Comparison of ENCODE assay signal across 8 mouse cellular contexts in the genomic region with DNA sequence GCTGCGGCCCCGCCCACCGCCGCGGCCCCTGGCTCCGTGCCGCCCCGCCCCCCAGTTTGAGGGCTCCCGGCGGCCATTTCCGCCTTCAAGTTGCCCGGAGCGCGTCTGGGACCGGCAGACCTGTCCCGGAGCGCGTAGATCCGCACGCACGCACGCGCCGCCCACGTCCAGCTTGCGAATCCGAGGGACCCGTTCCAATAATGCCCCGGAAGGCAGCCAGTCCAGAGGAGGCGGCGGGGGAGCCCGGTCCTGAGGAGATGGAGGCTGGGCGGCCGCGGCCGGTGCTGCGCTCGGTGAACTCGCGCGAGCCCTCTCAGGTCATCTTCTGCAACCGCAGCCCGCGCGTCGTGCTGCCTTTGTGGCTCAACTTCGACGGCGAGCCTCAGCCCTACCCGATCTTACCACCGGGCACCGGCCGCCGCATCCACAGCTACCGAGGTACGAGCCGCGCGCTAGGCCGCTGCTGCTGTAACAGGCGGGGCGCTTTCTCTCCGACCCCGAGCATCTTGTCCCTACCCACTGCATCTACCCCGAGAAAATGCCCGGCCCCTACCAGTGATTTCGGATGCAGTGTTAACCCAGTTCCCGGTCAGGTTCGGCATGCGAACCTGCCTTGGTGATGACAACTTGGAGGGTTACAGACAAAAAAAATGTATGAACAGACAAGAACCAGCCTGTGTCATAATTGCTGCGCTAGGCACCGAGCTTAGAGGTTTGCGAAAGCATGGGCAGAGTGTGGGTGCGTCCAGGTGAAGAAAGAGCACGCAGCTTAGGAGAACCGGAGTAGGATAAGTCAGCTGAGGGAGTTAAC. TPM values are rescaled to one million over a fixed set of nuclear protein-coding genes. Genes with fewer than 3 reads are reported as not detected.
DNase-seq lines count a peak whose midpoint lies in the region; ATAC-seq and TF ChIP-seq lines count a peak whose summit lies in the region.

Vhl (plus strand) TSS at position 19 of the 811 bp plus-strand sequence.

- intact Hi-C loops in heart, postnatal 36 days (cut with DNase I), result loop anchor here (2.0 to 5.0 kb wide), 2 partner anchors 19 to 142 kb away; partner anchors contain the start of genes Brk1 and Creld1

- H3K4me3 ChIP-seq in ES-E14 (ENCODE audit: insufficient read depth in 1 of 2, low read depth in 1 of 2, low read length in 2 of 2, poor library complexity in 1 of 2, severe bottlenecking in 1 of 2), result peak within 1 kb of the TSS; percentile 87 to 88
- peak within 1 kb of the TSS; percentile 70 for H3K4me3 ChIP-seq in cerebellum, adult 2 months (replicated peaks; ENCODE audit: insufficient read depth, low read depth, low read length)
- peak within 1 kb of the TSS; percentile 66 for H3K4me3 ChIP-seq in forebrain, postnatal 0 days (ENCODE audit: low read depth, low read length)
- H3K4me3 ChIP-seq in lung, embryonic 16.5 days (ENCODE audit: low read length), result peak within 1 kb of the TSS; percentile 80

- H3K36me3 ChIP-seq in ES-E14 (ENCODE audit: control insufficient read depth, insufficient read depth, low read length, poor library complexity, severe bottlenecking), result peaks cover 6% of the 10 kb centered on the region
- H3K36me3 ChIP-seq in forebrain, postnatal 0 days (ENCODE audit: insufficient read depth), result peaks cover 12% of the 10 kb centered on the region
- H3K36me3 ChIP-seq in lung, embryonic 16.5 days (ENCODE audit: control insufficient read depth, insufficient read depth, low read length), result peaks cover 5% of the 10 kb centered on the region

- TF ChIP-seq POLR2A in cerebellum, adult 2 months (IDR thresholded peaks at IDR 0.05; ENCODE audit: borderline replicate concordance, insufficient read depth, low read length), result 0 out of 2 replicates have a peak, but pooled peaks have one; percentile 31

- no peaks in the 10 kb centered on the region for H3K9me3 ChIP-seq in ES-E14 (ENCODE audit: control insufficient read depth, insufficient read depth, low read depth, low read length)
- no peaks in the 10 kb centered on the region for H3K9me3 ChIP-seq in forebrain, postnatal 0 days (ENCODE audit: low read length)
- H3K9me3 ChIP-seq in lung, embryonic 16.5 days (ENCODE audit: control insufficient read depth, low read length), result no peaks in the 10 kb centered on the region

- no peaks in the 10 kb centered on the region for H3K4me1 ChIP-seq in ES-E14 (ENCODE audit: control insufficient read depth in 2 of 2, insufficient read depth in 2 of 2, low read length in 2 of 2, poor library complexity in 1 of 2)
- H3K4me1 ChIP-seq in cerebellum, adult 2 months (ENCODE audit: control insufficient read depth, insufficient read depth, low read length), result no peaks in the 10 kb centered on the region
- peaks cover 12% of the 10 kb centered on the region for H3K4me1 ChIP-seq in forebrain, postnatal 0 days (ENCODE audit: insufficient read depth)
- H3K4me1 ChIP-seq in lung, embryonic 16.5 days (replicated peaks; ENCODE audit: control insufficient read depth, insufficient read depth, low read length), result peaks cover 13% of the 10 kb centered on the region

- no peak for DNase-seq in ES-E14 (ENCODE audit: low read depth, low spot score)
- peak; percentile 85 for DNase-seq in cerebellum, adult 2 months
- DNase-seq in forebrain, postnatal 0 days, result peak; percentile 83
- peak; percentile 87 to 90 for DNase-seq in heart, postnatal 36 days
- DNase-seq in layer of hippocampus, adult 8-10 months (ENCODE audit: low spot score in 2 of 2), result peak; percentile 82
- peak; percentile 72 for DNase-seq in ovary, postnatal 10 days (ENCODE audit: low spot score)
- DNase-seq in thymus, postnatal 10 days (ENCODE audit: low spot score in 2 of 2), result peak; percentile 66 to 85

- no peak for TF ChIP-seq CTCF in cerebellum, adult 2 months (IDR thresholded peaks at IDR 0.05; ENCODE audit: borderline replicate concordance, insufficient read depth, low read depth, low read length)
- TF ChIP-seq CTCF in forebrain, postnatal 0 days (IDR thresholded peaks at IDR 0.05; ENCODE audit: low read depth), result peak; percentile 13; the same call in 1 of the 2 replicates

- H3K27ac ChIP-seq in ES-E14 (ENCODE audit: insufficient read depth, low read depth, low read length, poor library complexity, severe bottlenecking), result no peak within 1 kb of the TSS
- H3K27ac ChIP-seq in cerebellum, adult 2 months (ENCODE audit: insufficient read depth, low read length), result peak within 1 kb of the TSS; percentile 39
- H3K27ac ChIP-seq in forebrain, postnatal 0 days (ENCODE audit: low read depth, low read length), result peak within 1 kb of the TSS; percentile 88
- H3K27ac ChIP-seq in lung, embryonic 16.5 days (ENCODE audit: low read length), result peak within 1 kb of the TSS; percentile 89

- peak within 1 kb of the TSS; percentile 91 for H3K9ac ChIP-seq in ES-E14 (ENCODE audit: insufficient read depth, low read depth, low read length, poor library complexity, severe bottlenecking)
- peak within 1 kb of the TSS; percentile 87 for H3K9ac ChIP-seq in forebrain, postnatal 0 days
- peak within 1 kb of the TSS; percentile 83 for H3K9ac ChIP-seq in lung, embryonic 16.5 days (ENCODE audit: low read length)

- in situ Hi-C loops in ES-E14 (cut with MboI; ENCODE audit: low sequenced_read_pairs in 2 of 2, unreplicated experiment in 2 of 2), result no loop called here

- peak; percentile 85 for ATAC-seq in forebrain, postnatal 0 days
- peak; percentile 93 for ATAC-seq in lung, embryonic 16.5 days (ENCODE audit: low read depth)

- H3K4me2 ChIP-seq in forebrain, postnatal 0 days (ENCODE audit: low read depth), result peak within 1 kb of the TSS; percentile 71
- H3K4me2 ChIP-seq in lung, embryonic 16.5 days (ENCODE audit: low read depth, low read length), result peak within 1 kb of the TSS; percentile 94

- 1% methylated on average over 76 of the region's 76 CpGs for WGBS in cerebellum, adult 2 months
- 3% methylated on average over 75 of the region's 76 CpGs for WGBS in forebrain, postnatal 0 days
- WGBS in lung, embryonic 16.5 days, result under 1% methylated on average over 64 of the region's 76 CpGs

- H3K27me3 ChIP-seq in cerebellum, adult 2 months (ENCODE audit: control insufficient read depth, insufficient read depth, low read length), result no peaks in the 10 kb centered on the region
- no peaks in the 10 kb centered on the region for H3K27me3 ChIP-seq in forebrain, postnatal 0 days (ENCODE audit: insufficient read depth, low read length)
- H3K27me3 ChIP-seq in lung, embryonic 16.5 days (ENCODE audit: control insufficient read depth, insufficient read depth, low read depth, low read length), result no peaks in the 10 kb centered on the region

TF ChIP-seq in ES-E14, 5 proteins besides CTCF, POLR2A, EP300 and RAD21:
- 0 out of 2 replicates have a peak, but pooled peaks have one; percentile 23 for TF ChIP-seq CHD2 (IDR thresholded peaks at IDR 0.05; ENCODE audit: low read depth, low read length)
- TF ChIP-seq MAFK (IDR thresholded peaks at IDR 0.05; ENCODE audit: insufficient read depth, low read depth, low read length), result no peak
- no peak for TF ChIP-seq ZNF384 (IDR thresholded peaks at IDR 0.05; ENCODE audit: low read depth, low read length)
TF ChIP-seq in ES-E14: peak in this region for 1.

RNA-seq across cellular contexts. Expression of gene Vhl, which starts in this region (rescaled TPM):
- 13.2 and 13.9 TPM in 2 replicates for total RNA-seq in ES-E14 (2012; rRNA removed)
- polyA plus RNA-seq in cerebellum, adult 2 months (2012; rRNA removed), result 43.9 and 50.1 TPM in 2 replicates
- 92.7 and 94.1 TPM in 2 replicates for total RNA-seq in forebrain, postnatal 0 days (2014; rRNA removed)
- polyA plus RNA-seq in forebrain, postnatal 0 days (2015; fragmentation: Nextera tagmentation; extraction: Ambion mirVana), result 71.6 and 76.5 TPM in 2 replicates
- total RNA-seq in heart, postnatal 36 days (2021), result 10 to 100 TPM; 10.5 to 13.8 TPM
- 10 to 100 TPM; 41.0 to 50.5 (median 47.0) TPM for total RNA-seq in layer of hippocampus, adult 8-10 months (2022)
- 36.1 and 38.7 TPM in 2 replicates for polyA plus RNA-seq in lung, embryonic 16.5 days (2015; fragmentation: Nextera tagmentation; extraction: Ambion mirVana)
